Mouse (Mus musculus) heart, postnatal 0 days (tissue): ENCODE results near the gene Rbm15.

ENCODE experiments used
- CTCF ChIP-seq: IDR thresholded peaks from 2 replicates; pipeline ENCODE4 v1.5.1; 2016; ENCODE audit warnings: antibody characterized with exemption, control low read depth, low read depth
- EP300 ChIP-seq: IDR thresholded peaks from 2 replicates; pipeline ENCODE4 v1.6.1; 2016; ENCODE audit warnings: antibody characterized with exemption, low read depth

DNA sequence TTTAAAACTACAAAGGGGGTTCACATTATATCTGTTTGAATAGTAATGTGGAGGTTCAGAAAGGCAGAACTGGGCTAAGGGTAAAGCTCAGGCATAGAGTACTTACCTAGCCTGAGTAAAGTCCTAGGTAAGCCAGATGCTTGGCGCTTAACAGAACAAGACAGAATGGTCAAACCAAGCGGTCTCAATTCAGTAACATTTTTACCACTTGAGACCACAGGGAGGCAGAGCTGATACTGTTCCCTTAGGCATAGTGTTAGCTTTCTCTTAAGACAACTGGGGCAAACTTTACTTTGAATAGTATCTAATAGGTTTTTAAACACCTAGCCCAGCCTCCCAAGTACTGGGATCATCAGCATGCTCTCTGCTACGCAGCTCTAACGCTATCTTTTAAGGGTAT is 57.5 kb downstream of the Rbm15 start:
- TF ChIP-seq EP300 (no peak), CTCF (peak; percentile 29; the same call in 1 of the 2 replicates)
